In the genomic region with DNA sequence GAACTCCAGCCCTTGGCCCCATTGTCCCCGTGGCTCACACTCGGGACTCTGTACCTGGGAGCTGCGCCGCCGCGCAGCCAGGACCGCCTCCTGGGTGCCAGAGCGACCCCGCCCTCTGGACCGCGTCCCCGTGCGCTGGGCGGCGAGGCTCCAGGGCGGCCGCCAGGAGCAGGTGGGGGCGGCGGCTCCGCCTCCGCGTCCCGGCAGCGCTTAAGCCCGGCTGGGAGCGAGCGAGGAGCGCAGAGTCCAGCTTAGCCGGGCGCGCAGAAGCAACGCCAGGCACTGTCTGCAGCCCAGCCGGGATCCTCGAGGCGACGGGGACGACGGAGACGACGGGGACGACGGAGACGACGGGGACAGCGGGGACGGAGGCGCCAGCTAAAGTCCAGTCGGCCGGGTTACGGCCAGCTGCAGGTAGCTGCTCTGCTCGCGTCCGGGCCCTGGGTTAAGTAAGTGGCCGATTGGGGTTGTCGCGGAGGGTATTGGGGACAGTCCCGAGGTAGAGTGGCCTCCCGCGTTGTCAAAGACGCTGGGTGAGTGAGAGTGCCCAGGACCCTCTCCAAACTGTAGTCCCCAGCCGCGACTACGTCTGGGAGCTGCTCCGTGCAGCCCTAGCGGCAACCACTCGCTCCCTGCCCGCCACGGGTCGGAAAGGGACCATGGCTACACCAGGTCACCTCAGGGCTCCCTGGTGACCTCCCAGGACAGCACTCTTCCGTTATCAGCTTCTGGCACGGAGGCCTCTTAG, we compare ENCODE assay signal across 8 mouse cellular contexts. TPM values are rescaled to one million over a fixed set of nuclear protein-coding genes. Genes with fewer than 3 reads are reported as not detected.
DNase-seq lines count a peak whose midpoint lies in the region; ATAC-seq lines count a peak whose summit lies in the region.

Gene Wipf3, plus strand, starts transcription at position 157 of the 748 bp plus-strand sequence.

- H3K9ac ChIP-seq in hindbrain, embryonic 15.5 days, result peak within 1 kb of the TSS; percentile 68

- peaks cover 44% of the 10 kb centered on the region for H3K4me1 ChIP-seq in hindbrain, embryonic 15.5 days (replicated peaks)

- peak; percentile 77 for DNase-seq in ZHBTc4 (ENCODE audit: low read depth, low spot score)
- DNase-seq in cerebellum, adult 9-10 months, result peak; percentile 69
- peak; percentile 29 to 60 for DNase-seq in gastrocnemius, adult 8-10 months (ENCODE audit: low spot score in 2 of 2)
- peak; percentile 42 to 43 for DNase-seq in left cerebral cortex, adult 8-10 months (ENCODE audit: low spot score in 2 of 2)
- DNase-seq in lung, postnatal 4 days, result peak; percentile 73 to 88
- peak; percentile 43 to 44 for DNase-seq in right cerebral cortex, postnatal 36 days (ENCODE audit: low spot score in 2 of 2)
- no peak for DNase-seq in spleen, postnatal 36 days (ENCODE audit: low spot score in 2 of 2)

- ATAC-seq in hindbrain, embryonic 15.5 days (ENCODE audit: low FRiP score, low read depth), result peak; percentile 81

- H3K4me3 ChIP-seq in hindbrain, embryonic 15.5 days, result peak within 1 kb of the TSS; percentile 75

- H3K27ac ChIP-seq in hindbrain, embryonic 15.5 days (replicated peaks), result peak within 1 kb of the TSS; percentile 57

- H3K36me3 ChIP-seq in hindbrain, embryonic 15.5 days, result no peaks in the 10 kb centered on the region

- no peaks in the 10 kb centered on the region for H3K9me3 ChIP-seq in hindbrain, embryonic 15.5 days

- 0 out of 2 replicates have a peak, but pooled peaks cover 7% of the 10 kb centered on the region for H3K27me3 ChIP-seq in hindbrain, embryonic 15.5 days

- WGBS in hindbrain, embryonic 15.5 days, result under 1% methylated on average over 69 of the region's 71 CpGs

- peak within 1 kb of the TSS; percentile 88 for H3K4me2 ChIP-seq in hindbrain, embryonic 15.5 days

RNA-seq across cellular contexts. Expression of gene Wipf3, which starts in this region (rescaled TPM):
- total RNA-seq in gastrocnemius, adult 8-10 months (2022), result 10 to 100 TPM; 12.5 to 17.2 (median 13.2) TPM
- 2.4 and 3.2 TPM in 2 replicates for polyA plus RNA-seq in hindbrain, embryonic 15.5 days (2015; fragmentation: Nextera tagmentation; extraction: Ambion mirVana)
- total RNA-seq in left cerebral cortex, adult 8-10 months (2022), result 10 to 100 TPM; 84.4 to 96.0 (median 89.1) TPM

Comparison
In these comparisons a context has a peak if more than half of its experiments do, and no peak if none do; other contexts are left out.
1. RNA of gene Wipf3 (total RNA-seq): 84.4 to 96.0 TPM in left cerebral cortex, adult 8-10 months; 12.5 to 17.2 TPM in gastrocnemius, adult 8-10 months; every median in the first group is over 4 times any median in the second.
2. DNase-seq: peak in ZHBTc4 (single experiment), cerebellum, adult 9-10 months (single experiment), gastrocnemius, adult 8-10 months (2 of 2), left cerebral cortex, adult 8-10 months (2 of 2), lung, postnatal 4 days (2 of 2) and right cerebral cortex, postnatal 36 days (2 of 2); none in spleen, postnatal 36 days (0 of 2).